Mouse (Mus musculus): ENCODE measurements around the gene Nol11.

GRCm38 (mm10) chr11:107151809-107152208, 37.4 kb downstream of the Nol11 start:
- peak; percentile 44 for TF ChIP-seq CTCF (IDR thresholded peaks at IDR 0.05; ENCODE audit: insufficient read depth, low read length)
- TF ChIP-seq POLR2A (IDR thresholded peaks at IDR 0.05; ENCODE audit: borderline replicate concordance, extremely low read depth, low read depth, low read length) = no peak
